Mouse (Mus musculus): ENCODE results near the gene Catsper4.

Gene Catsper4

DNA sequence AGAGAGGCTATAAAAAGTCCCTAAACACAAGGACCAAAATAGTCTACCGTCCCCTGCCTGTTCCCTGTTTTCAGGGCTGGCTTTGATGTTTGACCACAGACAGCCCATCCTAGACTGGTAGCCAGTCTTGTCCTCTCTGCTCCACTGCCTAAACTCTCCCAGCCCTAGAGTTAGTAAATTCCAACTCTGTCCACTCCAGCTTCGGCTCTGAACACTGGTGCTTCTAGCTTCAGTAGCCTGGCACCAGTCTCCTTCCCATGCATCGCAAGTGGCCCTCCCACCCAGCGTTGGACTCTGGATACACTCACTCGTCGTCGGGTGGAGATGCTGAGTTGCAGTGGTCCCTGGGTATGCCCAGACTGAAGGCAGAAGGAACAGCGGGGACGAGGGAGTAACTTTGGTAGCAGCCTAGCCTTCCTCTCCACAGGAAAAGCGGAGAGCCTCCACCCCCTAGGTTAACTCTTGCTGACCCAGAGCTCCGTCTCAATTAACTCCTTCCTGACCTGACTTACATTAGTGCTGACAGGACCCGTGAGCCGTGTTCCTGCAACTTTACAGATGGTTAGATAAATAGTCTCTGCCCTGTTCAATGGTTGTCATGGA lies 26.6 kb upstream of the Catsper4 start, which contains the start of gene Grrp1:
Gene Grrp1 (minus strand): TSS at position 385 of the 603 bp plus-strand sequence.
- Histone ChIP-seq H3K27me3 (ENCODE audit: control insufficient read depth, insufficient read depth, low read length, poor library complexity, severe bottlenecking) (peaks cover 2% of the 10 kb centered on the region; the same call in 1 of the 2 replicates), H3K36me3 (ENCODE audit: control insufficient read depth, insufficient read depth, low read length, poor library complexity, severe bottlenecking) (no peaks in the 10 kb centered on the region)
- DNase-seq (ENCODE audit: low read depth, low spot score), result no peak

DNA sequence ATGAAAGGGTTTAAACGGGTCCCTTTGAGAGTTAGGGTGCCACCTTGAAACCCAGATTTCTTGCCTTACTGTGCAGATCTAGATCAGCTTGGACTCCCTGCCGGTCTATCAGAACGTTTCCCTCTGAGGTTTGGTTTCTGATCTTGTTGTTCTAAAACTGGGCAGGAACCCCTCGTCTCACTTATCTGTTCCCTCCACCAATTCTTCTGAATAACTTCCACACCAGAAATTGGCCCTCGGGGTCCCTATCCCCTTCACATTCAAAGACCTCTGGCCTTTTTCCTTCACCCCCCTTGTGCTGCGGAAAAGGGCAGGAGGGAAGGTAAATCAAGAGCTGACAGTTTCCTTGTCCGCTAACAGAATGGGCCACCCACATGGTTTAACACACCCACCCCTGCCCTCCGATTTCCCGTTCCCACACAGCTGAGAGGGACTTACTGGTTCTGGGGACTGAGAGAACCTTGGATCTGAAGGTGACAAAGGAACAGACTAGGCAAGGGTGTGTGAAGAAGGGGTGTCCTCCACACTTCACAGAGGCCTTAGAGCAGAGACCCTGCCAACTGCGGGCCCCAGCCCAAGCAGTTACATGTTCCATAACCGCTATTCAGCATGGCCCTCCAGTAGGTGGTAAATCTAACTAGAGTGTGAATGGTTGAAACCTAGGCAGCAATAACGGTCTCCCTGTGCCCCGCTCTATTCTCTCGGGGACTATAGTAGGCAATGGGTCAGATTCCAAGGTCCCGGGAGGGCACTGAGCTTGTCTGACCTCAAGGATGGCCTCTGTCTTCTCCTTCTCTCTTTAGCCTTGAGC lies 25.9 kb upstream of the Catsper4 start:
- Histone ChIP-seq H3K36me3 (ENCODE audit: control insufficient read depth, insufficient read depth, low read length, poor library complexity, severe bottlenecking) (no peaks in the 10 kb centered on the region), H3K27me3 (ENCODE audit: control insufficient read depth, insufficient read depth, low read length, poor library complexity, severe bottlenecking) (peaks cover 2% of the 10 kb centered on the region; the same call in 1 of the 2 replicates)
- DNase-seq (ENCODE audit: low read depth, low spot score), result no peak

DNA sequence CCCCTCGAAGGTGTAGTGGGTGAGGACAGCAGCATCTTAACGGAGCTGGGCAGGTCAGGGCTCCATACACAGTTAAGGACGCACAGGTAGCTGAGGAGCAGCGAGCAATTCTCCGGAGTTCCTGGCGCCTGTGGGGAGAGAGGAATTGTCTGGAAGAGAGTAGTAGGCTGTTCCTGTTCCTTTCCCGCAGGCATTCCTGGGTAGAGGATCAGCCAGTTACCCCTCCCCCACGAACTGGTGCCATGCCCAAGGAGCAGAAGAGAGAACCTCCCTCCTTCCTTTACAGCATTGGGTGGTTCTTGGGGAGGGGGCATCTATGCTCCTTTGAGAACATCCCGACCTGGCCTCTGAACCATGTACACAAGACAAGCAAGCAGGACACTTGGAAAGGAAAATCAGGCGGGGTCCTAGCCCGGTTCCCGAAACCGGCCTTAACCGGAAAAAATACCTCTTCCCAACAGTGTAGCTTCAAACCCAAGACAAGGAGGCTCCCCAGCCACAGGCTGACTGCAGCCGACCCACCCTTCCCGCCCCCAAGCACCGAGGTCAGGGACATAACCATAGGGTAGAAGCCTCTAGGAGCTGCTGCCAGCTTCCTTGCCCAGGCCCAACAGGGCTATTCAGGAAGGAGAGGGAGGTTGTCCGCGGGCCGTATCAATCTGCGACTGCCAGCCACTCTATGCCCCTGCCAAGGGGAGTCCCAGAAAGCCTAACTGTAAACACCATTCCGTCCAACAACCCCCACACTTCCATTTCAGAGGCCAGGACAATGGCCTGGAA lies 25.1 kb upstream of the Catsper4 start:
- Histone ChIP-seq H3K27me3 (ENCODE audit: control insufficient read depth, insufficient read depth, low read length, poor library complexity, severe bottlenecking) (peaks cover 2% of the 10 kb centered on the region; the same call in 1 of the 2 replicates), H3K36me3 (ENCODE audit: control insufficient read depth, insufficient read depth, low read length, poor library complexity, severe bottlenecking) (no peaks in the 10 kb centered on the region)
- DNase-seq (ENCODE audit: low read depth, low spot score), result no peak

DNA sequence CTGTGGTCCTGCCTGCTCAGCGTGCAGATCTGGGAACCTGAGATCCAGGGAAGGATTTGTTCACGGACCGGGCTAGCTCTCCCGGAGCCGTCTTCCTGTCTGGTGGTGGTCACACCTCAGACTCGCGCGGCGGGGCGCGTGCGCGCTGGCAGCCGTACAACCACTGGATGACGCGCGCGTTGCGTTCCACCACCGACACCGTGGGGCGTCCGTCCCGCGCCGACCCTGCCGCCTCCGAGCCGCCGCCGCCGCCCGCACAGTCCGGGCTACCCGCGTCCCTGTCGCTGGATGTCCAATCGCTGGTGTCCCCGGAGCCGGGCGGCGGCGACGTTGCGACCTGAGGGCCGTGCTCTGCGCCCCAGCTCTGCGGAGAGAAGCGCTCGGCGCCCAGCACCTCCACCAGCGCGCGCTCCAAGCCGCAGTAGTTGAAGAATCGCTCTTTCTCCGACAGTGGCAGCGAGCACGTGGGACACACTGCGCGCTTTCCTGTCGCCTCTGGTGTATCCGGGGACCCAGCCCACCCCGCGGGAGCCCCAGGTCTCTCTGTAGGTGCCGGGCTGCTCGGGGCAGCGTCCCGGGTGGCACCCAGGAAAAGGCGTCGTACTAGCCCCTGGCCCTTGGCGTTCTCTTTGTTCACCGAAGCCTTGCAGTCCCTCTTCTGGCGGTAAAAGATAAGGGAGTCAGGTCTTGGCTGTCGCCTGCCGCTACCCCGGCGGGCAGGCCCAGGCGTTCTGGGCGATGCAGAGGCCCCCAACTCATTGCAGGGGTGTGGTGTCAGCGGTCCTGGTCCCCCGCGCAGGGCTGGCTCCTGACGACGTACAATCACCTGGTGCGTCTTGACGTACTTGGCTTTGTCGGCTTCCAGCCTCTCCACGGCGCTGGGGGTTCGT lies 24.3 kb upstream of the Catsper4 start:
- peak; percentile 38 for DNase-seq (ENCODE audit: low read depth, low spot score)
- peaks cover 2% of the 10 kb centered on the region; the same call in 1 of the 2 replicates for H3K27me3 ChIP-seq (ENCODE audit: control insufficient read depth, insufficient read depth, low read length, poor library complexity, severe bottlenecking)

DNA sequence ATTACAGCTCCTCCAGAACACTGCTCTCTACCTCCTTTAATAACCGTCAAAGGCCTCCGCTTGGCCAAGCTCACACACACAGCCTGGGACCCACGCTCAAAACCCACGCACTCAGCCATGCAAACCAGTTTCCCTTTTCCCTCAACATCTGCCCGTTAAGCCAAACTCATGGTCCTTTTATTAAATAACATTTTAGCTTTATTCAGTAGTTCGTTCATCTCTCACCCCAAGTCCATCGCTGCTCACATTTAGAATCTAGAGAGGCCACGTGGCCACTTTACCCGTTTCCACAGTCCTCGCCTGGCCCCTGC lies 23.7 kb upstream of the Catsper4 start:
- DNase-seq (ENCODE audit: low read depth, low spot score), result no peak
- peaks cover 2% of the 10 kb centered on the region; the same call in 1 of the 2 replicates for H3K27me3 ChIP-seq (ENCODE audit: control insufficient read depth, insufficient read depth, low read length, poor library complexity, severe bottlenecking)
- H3K36me3 ChIP-seq (ENCODE audit: control insufficient read depth, insufficient read depth, low read length, poor library complexity, severe bottlenecking), result no peaks in the 10 kb centered on the region

More for the DNA sequence above, 24.3 kb upstream of the Catsper4 start:
- no peaks in the 10 kb centered on the region for H3K36me3 ChIP-seq (ENCODE audit: control insufficient read depth, insufficient read depth, low read length, poor library complexity, severe bottlenecking)

DNA sequence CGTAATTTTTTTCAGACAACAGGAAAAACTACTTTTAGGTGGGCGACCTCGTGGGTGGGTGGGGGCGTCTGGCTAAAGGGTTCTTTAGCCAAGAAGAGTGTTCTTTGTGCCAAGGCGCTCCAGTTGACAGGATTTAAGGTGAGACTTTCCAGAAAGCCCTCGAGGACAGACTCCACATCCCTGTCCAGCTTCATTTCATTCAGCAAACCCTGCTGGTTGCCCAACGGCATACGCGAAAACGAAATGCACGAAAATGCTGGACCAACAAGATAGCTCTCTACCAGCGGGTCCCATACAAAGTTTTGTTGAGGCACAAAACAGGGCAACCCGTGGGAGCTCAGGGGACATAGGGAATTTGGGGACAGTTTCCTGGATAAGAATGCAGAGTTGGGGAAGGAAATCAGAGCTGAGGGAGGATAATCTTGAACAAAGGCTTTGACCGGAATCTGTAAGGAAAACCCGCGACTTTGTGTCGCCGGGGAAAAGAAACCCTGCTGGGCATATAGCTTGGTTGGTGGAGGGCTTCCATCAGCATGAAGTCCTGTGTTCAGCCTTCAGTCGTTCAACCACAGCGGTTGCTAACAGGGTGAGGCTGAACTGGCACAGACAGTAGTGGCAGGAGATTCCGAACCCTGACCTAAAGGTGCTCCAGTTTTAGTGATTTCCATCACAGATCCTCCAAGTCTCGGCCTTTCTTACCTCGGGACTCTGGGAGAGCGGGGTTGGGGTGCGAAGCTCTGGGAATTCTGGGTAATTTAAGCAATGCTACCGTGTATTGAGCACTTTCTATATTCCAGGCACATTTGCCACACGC lies 23.1 kb upstream of the Catsper4 start:
- no peak for DNase-seq (ENCODE audit: low read depth, low spot score)
- Histone ChIP-seq H3K27me3 (ENCODE audit: control insufficient read depth, insufficient read depth, low read length, poor library complexity, severe bottlenecking) (peaks cover 2% of the 10 kb centered on the region; the same call in 1 of the 2 replicates), H3K36me3 (ENCODE audit: control insufficient read depth, insufficient read depth, low read length, poor library complexity, severe bottlenecking) (no peaks in the 10 kb centered on the region)

DNA sequence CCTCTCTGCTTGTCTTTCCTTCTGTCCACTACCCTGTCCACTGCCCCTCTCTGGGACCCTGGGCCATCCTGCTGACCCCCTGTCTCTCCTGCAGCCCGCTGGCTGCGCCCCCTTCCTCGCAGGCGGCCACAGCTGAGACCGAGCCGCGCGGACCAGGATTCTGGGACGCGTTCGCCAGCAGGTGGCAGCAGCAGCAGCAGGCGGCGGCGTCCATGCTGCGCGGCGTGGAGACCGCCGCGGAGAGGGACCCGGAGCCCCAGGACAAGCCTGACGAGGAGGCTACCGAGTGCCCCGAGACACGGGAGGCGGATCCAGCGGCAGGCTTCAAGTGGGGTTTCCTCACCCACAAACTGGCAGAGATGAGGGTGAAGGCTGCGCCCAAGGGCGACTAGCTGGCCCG lies 22.5 kb upstream of the Catsper4 start:
- DNase-seq (ENCODE audit: low read depth, low spot score), result peak; percentile 80
- Histone ChIP-seq H3K27me3 (ENCODE audit: control insufficient read depth, insufficient read depth, low read length, poor library complexity, severe bottlenecking) (peaks cover 2% of the 10 kb centered on the region; the same call in 1 of the 2 replicates), H3K36me3 (ENCODE audit: control insufficient read depth, insufficient read depth, low read length, poor library complexity, severe bottlenecking) (no peaks in the 10 kb centered on the region)

DNA sequence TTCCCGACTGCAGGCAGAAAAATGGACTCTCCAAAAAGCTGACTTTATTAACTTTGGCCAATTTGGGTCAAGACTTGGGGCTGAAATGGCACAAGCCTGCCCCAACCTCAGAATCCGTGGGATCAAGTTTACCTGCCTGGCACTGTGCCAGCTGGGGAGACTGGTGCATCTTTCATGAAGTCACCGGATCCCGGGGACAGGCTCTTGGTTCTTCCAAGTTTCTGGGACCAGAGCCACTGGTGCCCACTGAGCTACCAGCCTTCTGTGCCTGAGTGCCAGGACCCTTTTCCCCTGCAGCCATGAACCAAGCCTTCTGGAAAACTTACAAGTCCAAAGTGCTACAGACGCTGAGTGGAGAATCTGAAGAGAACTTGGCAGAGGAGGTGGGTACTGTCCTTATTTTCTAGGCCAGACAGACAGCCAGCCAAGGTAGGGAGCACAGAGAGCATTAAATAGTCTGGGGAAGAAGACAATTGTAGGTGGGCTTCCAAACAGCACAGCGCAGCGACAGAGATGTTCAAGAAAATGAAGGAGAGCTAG lies 19.6 kb upstream of the Catsper4 start, which contains the start of gene Gm30191:
Gene Gm30191 (plus strand): TSS at position 217 of the 540 bp plus-strand sequence.
- Histone ChIP-seq H3K36me3 (ENCODE audit: control insufficient read depth, insufficient read depth, low read length, poor library complexity, severe bottlenecking) (no peaks in the 10 kb centered on the region), H3K27me3 (ENCODE audit: control insufficient read depth, insufficient read depth, low read length, poor library complexity, severe bottlenecking) (no peaks in the 10 kb centered on the region)
- DNase-seq (ENCODE audit: low read depth, low spot score), result no peak

DNA sequence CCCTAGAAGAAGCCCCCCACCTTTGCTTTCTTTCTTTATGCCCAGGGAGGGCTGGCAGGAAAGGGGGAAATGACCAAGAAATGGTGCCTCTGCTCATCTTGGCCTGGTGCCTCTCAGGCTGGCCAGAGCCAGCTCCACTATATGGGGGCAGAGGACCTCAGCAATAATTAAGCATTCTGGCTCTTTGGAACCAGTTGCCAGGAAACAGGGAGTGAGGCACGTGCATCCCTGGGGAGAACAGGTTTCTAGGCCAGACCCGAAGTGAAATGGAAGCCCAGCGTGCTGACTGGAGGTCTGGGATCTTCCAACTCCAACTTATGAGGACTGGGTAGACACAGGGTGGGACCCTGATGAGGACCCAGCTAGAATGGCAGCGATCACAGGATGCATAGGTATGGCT lies 19.1 kb upstream of the Catsper4 start:
- no peak for DNase-seq (ENCODE audit: low read depth, low spot score)

DNA sequence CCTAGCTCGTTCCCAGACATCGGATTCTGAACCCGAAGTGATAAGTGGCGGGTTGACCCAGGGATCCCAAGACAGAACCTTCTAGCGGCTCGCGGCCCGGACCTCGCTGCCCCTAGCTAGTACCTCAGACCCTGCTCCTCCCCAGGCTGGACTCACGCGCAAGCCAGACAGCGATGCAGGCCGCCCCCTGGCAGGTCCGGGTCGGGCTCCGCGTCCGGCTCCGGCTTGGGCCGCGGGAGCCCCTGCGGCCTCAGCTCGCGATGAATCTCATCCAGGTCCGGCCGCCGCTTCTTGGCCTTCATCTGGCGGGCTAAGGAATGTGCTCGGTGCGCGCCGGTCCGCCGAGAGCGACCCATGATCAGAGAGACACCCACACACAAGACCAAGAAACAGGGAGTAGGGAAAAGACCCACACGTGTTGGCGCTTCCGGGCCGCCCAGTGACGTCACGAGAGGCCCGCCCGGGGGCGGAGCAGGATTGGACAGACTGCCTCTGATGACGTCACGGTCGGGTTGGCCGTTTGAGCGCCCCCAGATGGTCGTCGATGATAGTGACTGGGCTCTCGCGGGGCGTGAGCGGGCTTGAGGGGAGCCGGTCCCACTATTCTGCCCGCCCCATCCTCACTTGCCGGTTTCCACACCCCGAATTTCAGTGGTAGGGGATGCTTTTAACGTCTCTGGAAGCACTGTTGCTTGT lies 18.1 kb upstream of the Catsper4 start, which contains the start of gene Zfp593:
Gene Zfp593 (minus strand): TSS at position 445 of the 696 bp plus-strand sequence.
- peak; percentile 95 for DNase-seq (ENCODE audit: low read depth, low spot score)
- no peaks in the 10 kb centered on the region for H3K27me3 ChIP-seq (ENCODE audit: control insufficient read depth, insufficient read depth, low read length, poor library complexity, severe bottlenecking)
- H3K36me3 ChIP-seq (ENCODE audit: control insufficient read depth, insufficient read depth, low read length, poor library complexity, severe bottlenecking), result no peaks in the 10 kb centered on the region

More for the DNA sequence above, 19.1 kb upstream of the Catsper4 start:
- Histone ChIP-seq H3K27me3 (ENCODE audit: control insufficient read depth, insufficient read depth, low read length, poor library complexity, severe bottlenecking) (no peaks in the 10 kb centered on the region), H3K36me3 (ENCODE audit: control insufficient read depth, insufficient read depth, low read length, poor library complexity, severe bottlenecking) (no peaks in the 10 kb centered on the region)

DNA sequence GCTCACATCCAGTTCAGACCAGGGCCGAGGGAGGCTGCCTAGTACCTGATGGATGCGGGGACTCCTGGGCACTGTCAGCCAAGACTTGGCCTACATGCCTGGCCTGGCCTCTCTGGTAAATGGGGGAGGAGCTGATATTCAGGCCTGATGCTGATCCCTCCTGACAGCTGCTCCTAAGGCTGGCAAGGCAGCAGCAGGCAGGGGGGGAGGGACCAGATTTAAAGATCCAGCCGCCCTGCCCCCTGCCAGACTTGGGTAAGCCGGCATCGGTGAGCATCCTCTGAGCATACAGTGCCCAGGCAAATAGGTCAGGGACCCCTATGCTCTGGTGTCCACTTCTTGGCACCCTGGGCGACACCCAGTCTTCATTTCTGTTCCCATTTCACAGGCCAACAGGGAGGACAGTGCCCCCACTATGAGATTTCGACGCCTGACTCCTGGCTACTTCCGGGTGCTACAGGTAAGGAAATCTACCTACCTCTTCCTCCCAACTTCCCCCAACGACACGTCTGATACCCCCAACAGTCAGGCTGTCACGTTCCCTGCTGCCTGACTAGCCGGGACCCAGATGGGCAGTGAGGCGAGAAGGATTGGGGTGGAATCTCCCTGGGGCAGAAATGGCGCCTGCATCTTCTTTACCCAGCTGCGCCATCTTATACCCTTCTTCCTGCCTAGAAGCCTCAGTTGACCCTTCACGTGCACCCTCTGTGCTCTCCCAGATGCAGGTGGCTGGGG lies 16.5 kb upstream of the Catsper4 start, which contains the start of gene E130218I03Rik:
Gene E130218I03Rik (plus strand): TSS at position 147 of the 735 bp plus-strand sequence.
- H3K36me3 ChIP-seq (ENCODE audit: control insufficient read depth, insufficient read depth, low read length, poor library complexity, severe bottlenecking), result no peaks in the 10 kb centered on the region
- DNase-seq (ENCODE audit: low read depth, low spot score), result no peak

DNA sequence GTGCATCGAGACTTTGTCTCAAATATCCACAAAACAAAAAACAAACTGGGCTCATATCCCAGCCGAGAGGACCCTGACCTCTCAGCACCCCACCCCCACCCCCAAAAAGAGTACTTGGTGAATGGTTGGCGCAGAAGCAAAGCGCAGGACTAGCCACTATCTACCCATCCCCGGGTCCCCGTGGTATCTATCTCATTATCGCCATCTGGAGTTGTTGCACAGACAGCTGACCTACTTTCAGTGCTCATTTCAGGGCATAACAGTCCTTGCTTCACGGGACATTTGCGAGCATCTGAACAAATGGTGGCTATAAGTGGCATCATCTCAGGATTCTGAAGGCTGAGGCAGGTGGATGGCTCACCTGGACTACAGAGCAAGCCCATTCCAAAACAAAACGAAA lies 11.5 kb upstream of the Catsper4 start:
- H3K36me3 ChIP-seq (ENCODE audit: control insufficient read depth, insufficient read depth, low read length, poor library complexity, severe bottlenecking), result no peaks in the 10 kb centered on the region
- no peaks in the 10 kb centered on the region for H3K27me3 ChIP-seq (ENCODE audit: control insufficient read depth, insufficient read depth, low read length, poor library complexity, severe bottlenecking)
- no peak for DNase-seq (ENCODE audit: low read depth, low spot score)

More for the DNA sequence above, 16.5 kb upstream of the Catsper4 start, which contains the start of gene E130218I03Rik:
- H3K27me3 ChIP-seq (ENCODE audit: control insufficient read depth, insufficient read depth, low read length, poor library complexity, severe bottlenecking), result no peaks in the 10 kb centered on the region

Data from splenic B cell, adult 2 months (primary cell).